Mouse (Mus musculus): ENCODE measurements at regions not wholly inside any gene's neighbourhood (a gene's known extent, or its start where the extent isn't known, plus 50 kb on each side); places are given as distances from the start of the nearest gene placed in this dataset.

- no peak for TF ChIP-seq MAFK (IDR thresholded peaks at IDR 0.05; ENCODE audit: insufficient read depth, low read depth, low read length)
- no peak for TF ChIP-seq HCFC1 (IDR thresholded peaks at IDR 0.05; ENCODE audit: borderline replicate concordance, insufficient read depth, low read length)
Measured at GRCm38 (mm10) chr14:76748711-76749110, 192.0 kb upstream of the Serp2 start.
